Mouse (Mus musculus) adrenal gland, adult 8-10 months (tissue): Measurements from ENCODE around the gene Gm5294. TPM values are rescaled to one million over a fixed set of nuclear protein-coding genes. Genes with fewer than 3 reads are reported as not detected.
A peak's percentile ranks its signal among the peaks of the same experiment; 100 is the strongest.

ENCODE experiments used
- DNase-seq: peaks from one replicate; pipeline ENCODE4 v3.0.0; 2022
- total RNA-seq, 4 experiments: library from RNA; stranded (reverse); gene quantifications; 2 replicates each; pipeline ENCODE4 v1.2.4; 2022

Gene Gm5294
- not detected for total RNA-seq

DNA sequence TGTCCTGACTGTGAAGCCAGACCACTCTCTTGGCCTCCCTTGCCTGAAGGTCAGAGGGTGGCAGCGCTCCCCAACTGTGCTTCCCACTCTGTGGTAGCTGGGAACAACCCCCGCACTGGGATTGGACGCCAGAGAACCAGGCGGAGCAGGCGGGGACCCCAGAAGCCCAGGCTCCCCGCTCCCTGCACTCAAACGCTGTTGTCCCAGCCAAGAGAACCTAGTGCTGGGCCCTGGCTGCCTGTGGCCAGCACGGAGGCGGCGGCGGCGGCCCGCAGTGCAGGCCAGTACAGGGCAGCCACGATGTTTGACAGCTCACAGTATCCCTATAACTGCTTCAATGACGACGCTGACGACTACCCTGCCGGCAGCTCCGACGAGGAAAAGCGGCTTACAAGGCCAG lies at the start of gene Gm5294:
Gene Gm5294 (plus strand): TSS at position 301 of the 400 bp plus-strand sequence.
- no peak for DNase-seq

DNA sequence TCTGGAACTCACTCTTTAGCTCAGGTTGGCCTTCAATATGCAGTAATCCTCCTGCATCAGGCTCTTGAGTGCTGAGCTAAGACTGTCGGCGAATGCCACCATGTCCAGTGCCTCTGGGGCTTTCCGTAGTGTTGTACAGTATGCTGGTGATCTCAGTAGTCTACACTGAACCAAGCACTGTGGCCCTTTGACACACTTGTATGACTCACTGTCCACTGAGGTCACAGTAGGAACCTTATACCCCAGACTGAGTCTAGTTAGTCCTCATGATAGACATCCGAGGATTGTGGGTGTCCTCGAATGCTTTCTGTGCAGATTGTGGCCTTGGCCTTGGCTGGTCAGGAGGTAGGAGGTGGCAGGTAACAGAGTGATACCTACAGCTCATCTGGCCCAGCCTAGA lies 44.8 kb upstream of the Gm5294 start:
- no peak for DNase-seq

DNA sequence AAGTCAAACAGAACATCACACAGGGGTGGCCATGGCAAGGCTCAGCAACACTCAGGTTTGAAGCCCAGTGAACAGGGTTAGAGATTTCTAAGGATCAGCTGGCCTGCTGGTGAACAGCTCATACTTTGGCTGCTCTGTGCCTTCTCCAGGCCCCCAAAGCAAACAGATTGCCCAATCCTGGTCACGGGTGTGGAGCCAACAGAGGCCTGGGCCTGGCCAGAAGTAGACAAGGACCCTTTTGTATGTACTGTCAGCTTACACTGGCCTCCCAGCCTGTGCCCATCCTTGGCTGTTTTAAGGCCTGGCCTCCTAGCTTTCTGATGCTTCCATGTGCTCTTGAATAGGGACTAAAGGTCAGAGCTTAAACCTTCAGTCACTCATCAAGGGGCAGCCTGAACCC lies 43.5 kb upstream of the Gm5294 start:
- no peak for DNase-seq

DNA sequence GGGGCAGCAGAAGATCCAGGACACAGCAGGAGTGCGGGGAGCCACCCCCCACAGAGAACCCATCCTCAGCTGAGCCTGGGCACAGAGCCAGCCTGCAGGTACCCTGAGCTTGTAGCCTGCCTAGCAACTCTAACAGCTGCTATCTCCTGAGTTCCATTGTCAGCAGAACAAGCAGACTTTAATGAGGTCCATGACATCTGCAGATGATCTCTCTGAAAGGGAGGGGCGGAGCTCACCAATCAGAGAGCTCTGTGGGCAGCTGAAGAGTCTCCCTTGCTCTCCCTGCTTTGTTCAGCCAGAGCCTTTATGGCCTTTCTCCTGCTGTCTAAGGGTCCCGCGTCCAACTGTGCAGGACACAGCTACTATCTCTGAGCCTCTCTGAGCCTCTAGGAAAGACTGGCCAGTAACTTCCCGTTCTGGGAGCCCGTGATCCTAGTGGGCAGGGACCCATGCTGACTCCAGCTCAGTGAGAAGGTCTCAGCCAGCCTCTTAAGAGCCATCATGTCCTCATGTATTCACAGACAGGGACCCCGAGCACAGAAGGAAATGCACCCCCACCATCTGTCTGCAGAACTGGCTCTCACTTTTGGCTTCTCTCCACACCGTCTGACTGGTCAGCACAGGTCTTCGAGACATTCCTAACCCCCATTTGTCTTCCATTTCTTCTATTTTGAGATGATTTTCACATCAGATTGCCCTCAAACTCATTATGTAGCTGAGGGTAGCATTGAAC lies 41.0 kb upstream of the Gm5294 start:
- no peak for DNase-seq

DNA sequence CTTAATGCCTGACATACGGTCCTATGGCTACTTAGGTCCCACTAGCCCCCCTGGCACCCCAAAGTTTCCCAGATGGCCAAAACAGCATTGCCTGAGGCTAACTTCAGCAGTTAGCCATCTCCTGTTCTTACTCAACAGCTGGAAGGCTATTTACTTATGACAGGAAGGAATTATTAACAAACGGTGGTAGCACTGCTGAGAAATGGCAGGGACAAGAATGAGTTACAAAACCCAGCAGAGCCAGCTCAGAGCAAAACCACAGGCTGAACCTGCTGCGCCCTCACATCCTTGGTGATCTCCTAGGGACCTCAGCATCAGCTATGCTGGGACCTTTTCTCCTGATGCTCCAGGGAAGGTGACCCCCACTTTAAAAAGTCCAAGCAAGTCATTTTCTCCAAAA lies 40.2 kb upstream of the Gm5294 start:
- no peak for DNase-seq

DNA sequence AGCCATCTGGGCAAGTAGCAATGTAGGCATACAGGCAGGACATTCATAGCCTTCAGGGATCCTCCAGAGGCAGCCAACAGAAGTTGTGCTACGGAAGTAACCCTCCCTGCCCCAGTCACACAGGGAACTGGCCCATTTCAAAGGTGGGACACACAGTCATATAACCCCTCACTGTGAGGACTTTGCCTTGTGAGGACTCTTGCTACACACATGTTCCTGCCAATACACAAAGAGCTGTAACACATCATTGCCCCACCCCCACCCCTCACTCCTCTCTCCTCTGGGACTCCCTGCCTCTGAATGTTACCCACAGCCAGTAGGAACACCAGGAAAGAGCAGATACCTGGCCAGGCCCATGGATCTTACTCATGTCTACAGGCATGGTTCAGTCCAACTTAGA lies 37.2 kb upstream of the Gm5294 start:
- DNase-seq: no peak

DNA sequence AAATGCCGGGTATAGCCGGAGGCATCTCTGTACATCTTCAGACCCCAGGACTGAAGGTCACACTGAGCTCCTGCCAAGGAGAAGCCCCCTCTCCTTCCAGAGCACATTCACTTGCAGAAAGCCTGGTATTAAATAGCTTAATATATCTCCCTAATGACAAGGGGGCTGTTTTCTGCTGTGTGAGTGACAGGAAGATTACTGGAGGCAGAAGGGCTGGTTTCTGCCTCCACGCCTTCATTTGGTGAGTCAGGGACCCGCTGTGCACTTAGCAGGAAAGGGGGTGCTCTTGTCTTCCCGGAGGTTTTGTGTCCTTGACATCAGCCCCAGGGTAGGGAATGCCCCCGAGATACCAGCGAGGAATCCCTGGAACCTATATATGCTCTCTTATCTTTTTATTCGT lies 36.7 kb upstream of the Gm5294 start:
- DNase-seq: no peak

DNA sequence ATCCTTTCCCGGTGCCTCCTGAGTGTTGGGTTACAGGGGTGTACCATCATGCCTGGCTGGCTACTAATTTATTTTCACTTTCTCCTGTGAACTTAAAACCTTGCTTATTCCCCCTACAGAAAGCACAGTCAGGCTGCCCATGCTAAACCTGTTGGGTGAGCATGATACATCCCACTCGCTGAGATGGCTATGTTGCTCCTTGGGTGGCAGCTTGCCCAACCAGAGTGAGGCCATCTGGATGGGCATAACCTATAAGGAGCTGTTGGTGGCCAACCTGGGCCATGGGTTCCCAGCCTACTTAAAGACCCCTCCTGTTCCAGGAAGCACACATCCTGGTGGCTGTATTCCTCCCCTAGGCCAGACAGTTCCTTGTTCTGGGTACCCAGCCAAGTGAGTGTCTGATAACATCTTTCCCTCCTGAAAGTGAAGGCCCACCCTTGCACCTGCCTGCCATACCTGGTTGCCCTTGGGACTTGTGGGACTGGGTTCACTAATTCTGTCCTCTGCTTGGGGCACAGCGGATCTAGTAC lies 33.8 kb upstream of the Gm5294 start:
- DNase-seq: no peak

DNA sequence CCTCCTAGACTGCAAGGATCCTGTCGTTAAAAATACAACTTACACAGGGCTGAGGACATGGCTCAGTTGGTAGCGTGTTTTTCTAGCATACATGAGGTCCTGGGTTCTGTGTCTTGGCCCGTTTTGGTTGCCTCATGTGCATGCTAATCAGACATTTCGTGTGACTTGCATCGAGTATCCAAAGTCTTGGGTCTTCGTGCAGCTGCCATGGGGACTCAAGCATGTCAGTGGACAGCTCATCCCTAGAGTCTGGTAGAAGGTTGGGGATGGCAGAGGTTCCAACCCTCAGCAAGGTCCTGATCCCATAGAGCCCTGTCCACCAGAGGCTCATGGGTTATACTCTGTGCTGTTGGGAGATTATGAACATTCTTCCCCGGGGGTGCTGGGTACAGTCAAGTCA lies 32.2 kb upstream of the Gm5294 start:
- no peak for DNase-seq

DNA sequence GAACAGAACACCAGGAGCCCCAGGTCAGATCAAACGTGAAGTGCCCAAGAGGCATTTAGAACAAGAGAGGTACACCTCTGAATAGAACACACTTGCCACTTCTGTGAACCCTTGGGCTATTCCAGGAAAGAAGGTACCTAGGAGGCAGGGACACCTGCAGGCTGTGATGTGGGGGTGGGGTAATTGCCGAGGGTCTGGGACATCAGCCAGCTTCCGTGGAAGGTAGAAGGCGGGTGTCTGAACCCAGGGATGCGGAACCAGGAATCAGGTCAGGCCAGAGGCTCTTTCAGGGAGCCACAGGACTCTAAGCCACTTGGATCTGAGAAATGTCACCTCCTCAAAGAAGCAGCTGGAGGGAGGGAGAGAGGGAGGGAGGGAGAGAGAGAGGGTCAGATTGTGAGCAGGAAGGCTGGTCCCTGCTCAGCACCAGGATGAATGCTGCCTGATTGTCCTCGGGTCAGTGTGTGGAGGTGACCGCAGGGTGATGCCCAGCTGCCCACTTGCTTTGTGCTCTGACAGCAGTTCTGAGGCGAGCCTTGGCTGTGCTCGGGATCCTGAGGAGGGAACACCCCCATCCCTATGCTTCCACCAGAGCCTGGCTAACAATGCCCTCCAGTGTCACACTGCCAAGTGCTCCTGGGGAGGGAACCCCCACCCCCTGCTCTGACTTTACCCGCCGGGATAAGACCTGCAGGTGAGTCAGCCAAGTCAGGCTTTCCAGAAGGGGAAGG lies 31.2 kb upstream of the Gm5294 start:
- no peak for DNase-seq

DNA sequence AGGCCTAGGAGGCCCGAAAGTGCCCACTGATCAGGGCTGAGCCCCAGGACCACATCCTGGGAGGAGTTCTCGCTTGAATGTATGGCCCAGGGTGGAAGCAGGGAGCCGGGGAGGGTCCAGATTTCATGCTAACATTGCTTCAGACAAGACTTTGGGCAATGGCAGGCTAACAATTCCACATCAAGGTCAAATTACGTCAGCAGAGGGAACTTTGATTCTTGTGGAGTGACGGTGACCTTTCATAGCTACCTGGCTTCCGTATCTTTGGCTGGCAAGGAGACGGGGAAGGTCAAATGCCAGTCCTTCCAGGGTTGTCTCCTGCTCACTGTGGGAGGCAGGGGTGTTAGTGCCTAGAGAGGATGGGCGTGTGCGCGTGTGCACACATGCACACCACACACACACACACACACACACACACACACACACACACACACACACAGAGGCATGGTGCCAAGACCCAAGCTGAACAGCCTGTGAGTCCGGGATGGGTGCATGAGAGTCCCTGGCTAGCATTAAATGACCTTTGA lies 28.9 kb upstream of the Gm5294 start:
- DNase-seq: no peak

DNA sequence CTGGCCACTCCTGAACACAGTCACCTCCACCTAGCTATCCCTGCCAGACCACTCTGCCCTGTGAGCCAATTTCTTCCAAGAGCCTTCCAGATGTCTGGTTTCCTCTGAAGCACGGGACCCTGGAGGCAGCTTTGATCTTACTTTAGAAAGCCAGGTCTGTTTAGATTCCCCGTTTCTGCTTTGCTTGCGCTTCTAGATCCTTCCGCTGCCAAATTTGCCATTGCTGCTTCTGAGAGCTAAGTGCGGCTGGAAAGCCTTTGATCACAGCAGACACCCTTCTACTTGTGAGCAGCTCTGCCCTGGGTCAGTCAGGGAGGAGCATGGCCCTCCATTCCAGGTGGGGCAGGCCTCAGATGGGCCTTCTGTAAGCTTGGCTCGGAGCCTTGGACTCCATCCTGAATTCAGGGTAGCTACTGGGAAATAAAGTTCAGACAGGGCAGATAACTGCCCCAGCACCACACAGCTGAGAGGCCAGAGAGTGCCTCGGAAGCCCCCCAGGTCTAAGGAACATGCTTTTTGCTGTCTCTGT lies 18.2 kb upstream of the Gm5294 start:
- DNase-seq: no peak

DNA sequence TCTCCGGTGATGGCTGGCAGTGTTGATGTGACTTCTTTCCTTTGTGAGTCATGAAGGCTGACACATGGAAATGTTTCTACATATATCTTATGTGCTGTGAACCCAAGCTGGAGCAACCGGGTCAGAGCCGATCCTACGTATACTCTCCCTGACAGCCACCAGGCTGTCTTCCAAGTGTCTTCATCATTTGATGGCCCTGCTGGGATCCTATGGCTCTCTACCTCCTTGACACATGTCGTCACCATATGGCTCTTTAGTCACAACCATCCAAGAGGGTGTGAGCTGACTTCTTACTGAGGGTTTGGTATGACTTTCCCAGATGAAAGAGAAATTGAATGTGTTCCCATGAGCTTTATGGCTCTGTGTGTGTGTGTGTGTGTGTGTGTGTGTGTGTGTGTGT lies 15.6 kb upstream of the Gm5294 start:
- no peak for DNase-seq

DNA sequence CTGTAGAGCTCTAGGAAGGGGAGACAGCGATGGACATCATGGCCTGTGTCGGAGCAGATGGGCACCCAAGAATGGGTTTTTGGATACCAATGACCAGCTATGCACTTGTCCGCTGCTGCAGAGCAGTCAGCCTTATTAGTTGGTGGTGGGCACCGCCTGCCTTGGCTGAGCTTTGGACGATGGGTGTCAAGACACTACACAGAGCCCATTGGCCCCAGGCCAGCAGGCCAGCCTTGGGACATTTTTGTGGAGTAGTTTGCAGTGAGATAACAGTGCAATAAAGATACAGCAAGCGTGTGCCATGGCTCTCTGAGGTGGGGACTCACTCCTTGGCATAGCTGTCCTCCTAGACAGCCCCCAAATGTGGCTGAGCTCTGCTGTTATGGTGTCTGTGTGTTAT lies 10.1 kb upstream of the Gm5294 start:
- no peak for DNase-seq

DNA sequence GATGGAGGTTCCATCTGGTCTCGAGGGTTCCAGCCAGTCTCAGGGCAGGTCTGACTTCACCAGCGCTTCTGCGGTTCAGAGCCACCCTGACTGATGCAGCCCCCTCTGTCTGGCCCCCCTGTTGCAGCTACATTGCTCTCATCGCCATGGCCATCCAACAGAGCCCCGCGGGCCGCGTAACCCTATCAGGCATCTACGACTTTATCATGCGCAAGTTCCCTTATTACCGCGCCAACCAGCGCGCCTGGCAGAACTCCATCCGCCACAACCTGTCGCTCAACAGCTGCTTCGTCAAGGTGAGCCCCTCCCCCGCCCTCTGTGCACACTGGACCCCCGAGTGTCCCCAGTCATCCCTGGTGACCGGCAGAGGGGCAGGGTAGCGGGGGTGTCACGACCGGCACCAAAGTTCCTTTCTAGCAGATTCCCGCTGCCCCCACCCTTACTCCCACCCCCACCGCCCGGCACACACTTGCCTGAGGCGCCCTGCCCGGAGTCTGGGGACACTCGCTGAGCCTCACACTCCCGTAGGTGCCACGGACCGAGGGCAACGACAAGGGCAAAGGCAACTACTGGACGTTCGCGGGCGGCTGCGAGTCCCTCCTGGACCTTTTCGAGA lies 945 bp downstream of the Gm5294 start:
- DNase-seq: no peak

DNA sequence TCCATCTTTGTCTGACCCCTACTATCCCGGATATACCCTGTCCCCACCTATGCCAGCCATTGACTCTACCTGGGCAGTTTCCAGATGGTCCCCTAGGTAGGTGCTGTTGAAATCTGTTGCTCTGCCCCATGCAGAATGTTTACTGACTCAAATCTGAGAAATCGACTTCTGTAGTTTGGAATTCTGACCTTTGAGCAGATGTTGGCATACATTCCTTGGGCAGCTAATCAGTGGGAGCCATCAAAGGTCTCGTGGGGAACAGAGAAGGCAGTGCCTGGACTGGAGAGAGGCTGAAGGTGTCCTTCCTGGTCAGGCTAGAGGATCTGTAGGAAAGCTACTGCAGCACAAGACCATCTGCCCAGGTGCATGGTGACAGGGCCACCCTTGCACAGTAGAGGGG lies 5.2 kb downstream of the Gm5294 start:
- no peak for DNase-seq

DNA sequence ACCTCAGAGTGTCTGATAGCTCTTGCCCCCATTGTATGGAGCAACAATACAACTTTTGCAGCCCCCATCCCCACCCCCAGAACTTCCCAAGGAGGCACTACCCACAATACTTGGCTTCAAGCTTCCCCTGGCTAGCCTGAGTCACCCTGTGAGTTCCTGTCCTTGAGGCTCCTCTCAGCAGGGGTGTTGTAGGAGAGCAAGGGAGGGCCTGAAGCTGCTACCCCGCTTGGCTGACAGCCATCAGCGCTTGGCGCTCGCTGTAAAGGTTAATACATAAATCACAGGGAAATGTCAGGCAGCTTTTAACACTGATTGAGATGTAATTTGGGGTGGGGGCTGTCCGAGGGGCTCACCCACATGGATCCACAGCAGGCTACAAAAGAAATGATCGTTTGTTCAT lies 13.5 kb downstream of the Gm5294 start:
- DNase-seq: peak; percentile 74

DNA sequence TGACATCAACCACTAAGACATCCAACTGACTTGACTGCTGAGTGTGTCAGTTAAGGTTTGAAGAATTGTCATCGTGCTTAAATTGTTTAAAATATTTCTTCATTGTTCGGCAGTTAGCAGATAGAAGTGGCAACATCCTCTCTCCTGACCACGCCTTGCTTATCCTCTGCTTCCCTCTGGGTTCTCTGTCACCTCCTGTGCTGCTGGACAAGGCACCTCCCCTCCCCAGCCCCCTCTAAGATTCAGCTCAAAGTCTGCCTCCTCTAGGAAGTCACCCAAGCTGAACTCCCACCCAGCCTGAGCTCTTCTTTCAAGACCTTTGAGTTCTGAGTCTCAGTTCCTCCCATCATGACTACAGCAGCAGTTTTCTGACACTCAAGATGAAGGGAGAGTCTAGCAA lies 15.0 kb downstream of the Gm5294 start:
- no peak for DNase-seq

DNA sequence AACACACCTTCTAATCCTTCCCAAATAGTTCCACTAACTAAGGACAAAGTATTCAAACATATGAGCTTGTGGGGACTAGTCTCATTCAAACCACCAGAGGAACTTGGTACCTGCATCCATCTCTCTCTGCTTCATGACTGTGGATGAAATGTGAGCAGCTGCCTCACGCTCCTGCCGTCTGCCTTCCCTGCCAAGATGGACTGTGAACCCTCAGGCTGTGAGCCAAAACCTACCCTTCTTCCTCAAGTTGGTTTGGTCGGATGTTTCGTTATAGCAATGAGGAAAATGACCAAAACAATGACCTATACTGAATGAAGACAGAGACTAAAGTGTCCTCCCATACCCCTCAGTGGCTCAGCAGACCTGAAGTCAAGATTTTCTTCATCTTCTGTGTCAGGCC lies 21.1 kb downstream of the Gm5294 start:
- DNase-seq: no peak

DNA sequence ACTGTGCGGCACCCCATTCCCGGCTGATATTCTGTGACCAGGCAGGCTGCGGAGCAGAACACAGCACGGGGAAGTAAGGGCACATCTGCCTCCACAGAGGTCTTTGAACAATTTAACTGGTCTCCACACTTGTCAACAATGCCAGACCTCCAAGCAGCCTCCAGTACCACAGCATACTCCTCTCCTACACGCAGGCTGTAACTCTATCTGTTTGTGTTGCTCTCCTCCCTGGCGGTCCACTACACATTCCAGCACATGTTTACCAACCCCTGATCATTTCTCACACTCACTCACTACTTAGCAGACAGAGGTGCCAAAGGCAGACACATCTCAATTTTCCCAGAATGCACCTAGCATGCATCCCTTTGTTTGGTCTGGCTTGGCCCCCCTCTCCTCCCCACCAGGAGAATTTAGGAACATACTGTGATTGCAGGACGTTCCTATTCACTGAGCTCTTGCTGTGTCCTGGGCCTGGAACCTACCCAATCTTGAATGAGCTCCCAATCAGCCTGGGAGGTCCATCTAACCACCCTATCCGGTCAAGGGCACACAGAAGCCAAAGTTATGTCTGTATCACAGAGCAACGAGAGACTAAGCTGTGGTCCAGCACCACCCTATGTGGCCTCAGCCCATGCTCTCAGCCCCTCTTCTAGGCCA lies 23.4 kb downstream of the Gm5294 start:
- no peak for DNase-seq

DNA sequence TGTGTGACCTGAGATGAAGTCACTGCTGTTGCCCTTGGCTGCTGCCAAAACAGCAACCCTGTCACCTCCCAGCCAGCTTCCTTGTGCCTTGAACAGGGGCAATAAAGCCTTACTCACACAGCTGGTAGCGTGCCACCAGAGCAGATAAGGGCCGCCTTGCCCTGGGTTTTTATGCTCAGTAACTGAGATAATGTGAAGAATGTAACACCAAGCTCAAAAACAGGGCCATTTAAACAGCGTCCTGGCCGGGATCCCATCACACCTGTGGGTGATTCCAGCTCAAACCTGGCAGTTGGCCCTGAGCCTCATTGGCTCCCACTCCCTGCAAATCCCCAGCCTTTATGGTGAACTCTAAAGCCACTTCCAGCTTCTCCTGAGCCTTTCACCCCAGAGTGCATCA lies 26.6 kb downstream of the Gm5294 start:
- DNase-seq: peak; percentile 82

DNA sequence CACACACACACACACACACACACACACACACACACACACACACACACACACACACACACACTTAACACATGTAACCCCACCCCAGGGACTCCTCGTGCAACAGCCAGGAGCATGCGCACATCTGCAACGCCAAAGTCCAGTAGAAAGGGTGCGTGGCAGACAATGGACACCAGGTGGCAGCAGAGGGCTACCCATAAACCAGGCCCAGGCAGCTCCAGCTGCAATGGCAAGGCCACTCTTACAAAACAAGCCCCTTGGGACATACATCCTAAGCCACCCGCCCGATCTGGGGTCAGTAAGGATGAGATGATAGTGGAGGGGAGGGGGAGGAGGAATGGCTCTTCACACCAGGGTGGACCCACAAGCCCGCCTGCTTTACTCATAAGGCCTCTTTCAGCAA lies 28.2 kb downstream of the Gm5294 start:
- DNase-seq: peak; percentile 80
